Mouse (Mus musculus) mammary gland, adult 2 months (tissue): ENCODE results near the gene Rcc1l. TPM values are rescaled to one million over a fixed set of nuclear protein-coding genes. Genes with fewer than 3 reads are reported as not detected.

Experiments used
- polyA plus RNA-seq: library from polyadenylated mRNA; depleted of rRNA; stranded (reverse); fragments of >200 nt; gene quantifications from 2 replicates; pipeline ENCODE4 v1.2.3, GENCODE M21; 2012; ENCODE audit warnings: low replicate concordance; rRNA removed

Gene Rcc1l
- 13.0 and 15.8 TPM in 2 replicates for polyA plus RNA-seq

GRCm38 (mm10) chr5:134176169-134176881 lies at the start of gene Rcc1l:
Gene Rcc1l (minus strand): TSS chr5:134176774.

DNA sequence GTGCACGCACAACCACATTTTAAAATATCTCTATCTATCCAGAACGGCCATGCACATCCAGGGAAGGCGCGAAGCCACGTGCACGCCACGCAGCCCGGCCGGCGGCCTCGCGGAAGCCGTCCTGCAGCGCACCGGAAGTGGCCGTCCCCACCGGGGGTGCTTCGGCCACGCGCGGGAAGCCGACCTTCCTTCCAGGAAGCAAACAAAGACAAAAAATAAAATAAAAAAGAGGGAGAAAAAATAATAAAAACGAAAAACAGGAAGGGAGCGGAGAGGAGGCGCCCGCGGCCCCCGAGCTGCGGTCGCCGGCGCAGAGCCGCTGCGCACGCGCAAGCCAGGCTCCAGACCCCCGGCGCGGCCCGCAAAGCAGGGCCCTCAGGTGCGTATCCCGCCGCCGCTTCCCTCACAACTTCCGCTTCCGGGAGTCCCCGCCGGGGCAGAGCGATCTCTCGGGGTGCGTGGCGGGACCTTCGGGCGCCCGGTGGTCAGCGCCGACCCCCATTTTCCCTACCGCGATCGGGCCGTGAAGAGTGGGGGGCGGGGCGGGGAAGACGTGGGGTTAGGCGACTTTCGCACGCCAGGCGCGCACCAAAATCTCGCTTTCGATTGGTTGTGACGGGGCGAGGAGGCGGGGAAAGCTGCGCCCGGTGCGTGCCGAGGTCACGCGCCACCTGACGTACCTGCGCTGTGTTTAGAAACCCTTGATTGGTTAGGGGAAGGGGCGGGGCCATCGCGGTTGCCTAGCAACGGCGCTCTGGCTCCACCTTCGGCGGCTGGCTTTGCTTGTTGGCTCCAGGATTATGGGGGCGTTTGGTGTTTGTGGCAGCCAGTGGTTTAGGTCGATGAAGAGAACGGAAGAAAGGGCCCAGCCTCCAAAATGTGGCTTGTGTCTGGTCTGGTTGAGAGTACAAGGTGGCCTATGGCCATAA lies 7.6 kb upstream of the Rcc1l start, which contains the start of gene Gtf2ird2:
TSS of gene Gtf2ird2 (plus strand) at position 140 of the 929 bp plus-strand sequence.

GRCm38 (mm10) chr5:134099496-134100211 lies 76.9 kb downstream of the Rcc1l start, which contains the start of gene Castor2:
Gene Castor2 (plus strand): TSS chr5:134099711.

Other genes starting within 250 kb of the Rcc1l start
- gene Castor2, start 77.1 kb downstream of the Rcc1l start, polyA plus RNA-seq: 11.8 and 13.6 TPM in 2 replicates
- gene Gtf2ird2, start 7.2 kb upstream of the Rcc1l start, polyA plus RNA-seq: 5.4 and 6.4 TPM in 2 replicates
- gene Ncf1, start 52.9 kb upstream of the Rcc1l start, polyA plus RNA-seq: 28.3 and 74.1 TPM in 2 replicates
- gene Gtf2i, start 138.0 kb upstream of the Rcc1l start, polyA plus RNA-seq: 59.4 and 75.3 TPM in 2 replicates